Mouse (Mus musculus) fat pad, adult 2 months (tissue): ENCODE measurements around the gene Pafah1b3.

Experiments
- DNase-seq: peaks from one replicate; pipeline ENCODE4 v3.0.0-alpha.2; 2011; ENCODE audit warnings: low read depth, low spot score; ENCODE audit errors: extremely low read depth

Gene Pafah1b3

DNA sequence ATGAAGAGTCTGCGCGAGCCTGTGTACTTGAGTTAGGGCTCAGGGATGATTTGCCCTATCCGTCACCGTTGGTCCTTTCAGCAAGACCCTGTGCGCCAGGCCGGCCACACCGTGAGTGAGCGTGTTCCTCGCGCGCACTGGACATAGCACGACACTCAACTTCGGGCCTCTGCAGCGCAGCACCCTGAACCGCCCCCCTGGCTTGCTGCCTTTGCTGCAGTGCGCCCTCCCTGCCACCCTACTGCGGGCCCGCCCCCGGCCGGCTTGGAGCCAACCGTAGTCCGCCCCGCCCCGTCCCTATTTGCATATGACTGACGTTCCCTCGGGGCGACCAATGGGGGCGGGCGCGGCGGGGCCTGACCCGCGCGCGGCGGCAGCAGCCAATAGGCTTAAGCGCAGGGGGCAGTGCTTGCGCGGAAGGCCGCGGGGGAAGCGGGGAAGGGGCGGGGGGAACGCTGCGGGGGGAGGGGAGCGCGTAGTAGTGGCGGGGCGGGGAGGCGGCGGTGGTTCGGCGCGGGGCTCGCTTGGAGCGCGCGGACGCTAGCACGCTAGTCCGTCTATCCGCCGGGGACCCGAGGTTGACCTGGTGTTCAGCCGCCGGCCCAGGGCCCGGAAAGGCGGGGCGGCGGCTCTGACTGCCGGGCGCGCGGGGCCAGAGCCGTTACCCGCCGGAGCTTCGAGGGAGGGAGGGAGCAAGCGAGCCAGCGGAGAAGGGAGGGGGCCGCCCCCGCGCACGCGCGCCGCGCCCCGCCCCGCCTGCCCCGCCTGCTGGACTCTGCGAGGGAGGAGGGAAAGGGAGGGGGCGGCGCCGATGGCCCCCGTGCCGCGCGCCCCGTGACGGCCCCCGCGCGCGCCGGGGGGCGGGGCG lies 15.8 kb downstream of the Pafah1b3 start:
- DNase-seq, result no peak

DNA sequence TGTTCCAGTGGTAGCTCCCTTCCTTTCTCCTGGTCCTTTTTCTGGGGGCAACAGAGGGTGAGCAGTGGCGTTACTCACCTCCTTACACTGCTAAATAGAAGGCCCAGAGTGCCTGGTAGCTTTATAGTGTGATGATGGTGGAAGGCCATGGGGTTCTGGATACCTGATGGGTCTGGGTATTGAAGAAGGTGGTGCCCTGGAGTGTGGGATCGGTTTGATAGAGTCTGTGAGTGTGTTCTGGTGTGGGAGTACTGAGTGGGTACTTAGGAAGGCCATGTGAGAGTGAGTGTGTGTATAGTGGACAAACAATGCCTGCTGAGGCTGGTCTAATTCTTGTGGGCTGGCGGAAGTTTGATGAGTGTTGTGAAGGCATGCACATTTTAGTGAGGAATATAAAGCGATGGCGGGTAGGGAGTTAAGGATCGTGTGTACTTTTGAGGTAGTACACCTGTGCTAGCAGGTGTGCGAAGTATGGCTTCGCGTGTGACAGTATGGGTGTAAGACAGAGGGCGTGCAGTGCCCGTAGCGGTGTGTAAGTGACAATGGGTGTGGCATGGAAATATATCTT lies 16.5 kb downstream of the Pafah1b3 start:
- DNase-seq, result no peak

DNA sequence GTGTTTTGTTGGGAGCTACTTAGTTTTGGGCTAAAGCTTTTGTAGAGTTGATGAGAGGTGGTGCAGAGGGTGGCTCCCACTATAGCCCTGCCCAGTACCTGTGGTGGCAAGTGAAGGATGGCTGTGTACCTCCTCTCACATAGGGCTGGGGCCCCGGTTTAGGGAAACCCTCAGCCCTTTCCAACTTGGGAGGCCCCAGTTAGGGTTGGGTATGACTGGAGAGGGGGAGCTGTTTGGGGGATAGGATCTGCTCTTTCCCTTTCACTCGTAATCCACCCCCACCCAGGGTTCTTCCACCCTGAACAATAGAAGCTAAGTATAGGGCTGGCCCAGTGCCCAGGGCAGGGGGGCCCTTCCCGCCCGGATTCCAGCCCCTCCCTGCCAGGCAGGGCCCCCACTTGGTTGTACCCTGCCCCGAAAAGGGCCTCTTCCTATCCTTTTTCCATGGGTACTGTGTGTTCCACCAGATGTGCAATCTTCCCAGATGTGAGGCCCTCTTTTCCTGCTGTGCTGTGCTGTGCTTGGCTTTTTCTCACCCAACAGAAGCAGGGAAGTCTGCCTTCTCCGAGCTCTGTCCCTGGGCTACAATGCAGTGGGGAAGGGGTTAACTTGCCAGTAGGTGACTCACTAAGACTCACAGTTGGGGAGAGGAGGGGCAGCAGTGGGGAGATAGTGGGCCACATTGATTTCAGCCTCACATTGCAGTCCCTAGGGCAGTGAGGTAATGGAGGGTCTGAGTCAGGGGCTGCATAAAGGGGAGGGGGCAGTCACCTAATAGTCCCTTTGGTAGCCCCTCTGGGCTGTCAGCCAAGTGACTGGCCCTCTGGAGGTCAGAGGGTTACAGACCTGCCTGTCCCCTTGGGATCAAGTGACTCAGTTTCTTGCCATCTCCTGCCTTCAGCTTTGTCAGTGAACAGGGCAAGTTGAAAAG lies 17.7 kb downstream of the Pafah1b3 start:
- DNase-seq, result no peak

DNA sequence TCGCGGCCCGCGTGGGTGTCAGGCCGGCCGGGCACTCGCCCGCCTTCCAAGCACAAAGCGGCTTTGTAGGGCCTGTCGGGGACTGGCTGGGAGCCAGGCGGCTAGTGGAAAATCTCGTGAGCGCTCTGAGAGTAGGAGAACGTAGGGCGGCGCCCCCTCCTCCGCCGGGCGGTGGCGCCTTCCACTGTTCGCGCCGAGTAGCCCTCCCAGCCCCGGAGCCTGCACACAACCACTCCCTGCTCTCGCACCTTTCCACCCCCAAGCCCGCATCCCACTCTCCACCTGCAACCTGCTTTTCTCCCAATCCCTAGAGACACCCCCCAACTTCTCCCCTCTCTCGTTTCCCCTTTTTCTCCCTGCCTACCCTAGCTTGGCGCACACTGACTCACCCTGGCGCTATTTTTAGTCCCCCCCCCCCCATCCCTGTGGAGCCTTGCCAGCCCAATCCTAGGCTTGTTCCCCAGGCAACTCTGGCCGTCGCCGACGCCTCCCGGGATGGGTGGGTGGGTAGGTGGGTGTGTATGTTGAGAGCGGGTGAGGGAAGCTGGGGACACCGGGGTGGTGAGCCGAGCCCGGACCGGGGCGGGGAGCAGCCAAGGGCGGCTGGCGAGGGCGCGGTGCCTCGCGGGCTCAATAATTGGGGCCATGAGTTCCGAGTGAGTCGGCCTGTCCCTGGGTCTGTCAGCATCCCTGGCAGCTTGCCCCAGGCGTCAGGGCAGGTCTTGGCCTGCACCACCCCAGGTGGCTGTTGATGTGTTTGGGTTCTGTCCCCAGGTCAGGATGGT lies 18.5 kb downstream of the Pafah1b3 start:
- DNase-seq, result no peak

DNA sequence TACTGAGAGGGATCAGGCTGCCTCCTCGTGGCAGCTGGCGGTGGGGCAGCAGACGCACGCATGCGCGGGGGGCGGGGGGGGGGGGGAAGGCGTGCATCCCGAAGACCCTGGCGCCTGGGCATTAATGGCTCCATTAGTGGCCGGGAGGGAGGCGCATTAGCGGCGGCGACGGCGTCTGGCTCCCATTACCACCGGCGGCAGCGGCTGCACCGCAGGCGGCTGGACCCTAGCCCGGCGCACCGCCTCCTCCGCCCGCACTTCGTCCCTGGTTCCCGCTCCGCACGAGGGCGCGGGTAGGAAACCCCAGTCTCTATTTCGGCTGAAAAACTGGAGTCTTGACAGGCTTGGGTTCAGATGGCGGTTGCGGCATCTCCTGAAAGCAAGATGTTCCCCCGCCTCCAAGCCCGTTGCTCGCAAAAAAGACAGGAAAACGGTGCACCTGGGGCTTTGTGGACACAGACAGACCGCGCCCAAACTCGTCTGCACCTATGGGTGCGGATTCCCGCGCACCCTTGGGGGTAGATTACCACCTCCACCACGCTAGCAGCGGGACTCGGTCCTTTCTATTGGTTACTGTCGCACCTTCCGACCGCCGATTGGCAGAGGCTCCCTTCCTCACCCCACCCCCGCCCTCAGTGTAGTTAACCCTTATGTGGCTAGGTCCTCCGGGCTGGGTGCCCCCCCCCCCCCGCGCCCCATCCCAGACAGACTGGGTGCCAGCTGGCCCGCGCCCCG lies 19.3 kb downstream of the Pafah1b3 start:
- DNase-seq, result no peak

DNA sequence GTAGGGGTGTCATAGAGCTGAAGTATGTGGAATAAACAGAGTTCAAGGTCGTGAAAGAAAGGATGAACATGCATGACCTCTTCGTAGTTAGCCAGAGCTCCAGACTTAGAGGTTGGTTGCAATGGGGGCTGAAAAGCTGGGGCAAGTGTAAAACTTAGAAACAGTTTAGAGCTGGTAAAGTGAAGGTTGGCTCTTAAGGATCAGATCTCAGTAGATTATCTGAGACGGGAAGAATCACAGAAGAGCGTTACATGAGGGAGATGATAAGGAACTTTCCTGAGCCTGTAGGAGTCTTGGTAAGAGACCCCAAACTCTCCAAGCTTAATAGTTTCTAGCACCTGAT lies 19.8 kb downstream of the Pafah1b3 start:
- DNase-seq, result no peak

DNA sequence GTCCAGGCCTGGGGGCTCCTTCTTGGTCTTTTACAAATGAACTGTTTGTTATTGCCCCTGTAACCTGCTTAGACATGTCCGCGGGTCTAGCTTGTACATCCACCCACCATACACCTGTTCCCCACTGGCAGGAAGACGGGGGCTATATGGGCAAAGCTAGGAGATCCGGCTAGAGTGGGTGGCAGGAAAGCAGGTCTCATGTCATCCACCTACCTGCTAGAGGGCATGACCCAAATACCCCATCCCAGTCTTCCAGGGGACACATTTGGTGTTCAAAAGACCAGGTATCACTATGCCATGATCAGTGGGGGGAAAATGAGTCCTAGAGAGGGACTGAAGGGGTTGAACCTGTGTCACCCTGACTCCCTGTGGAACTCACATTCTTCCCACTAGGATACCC lies 20.4 kb downstream of the Pafah1b3 start:
- no peak for DNase-seq

DNA sequence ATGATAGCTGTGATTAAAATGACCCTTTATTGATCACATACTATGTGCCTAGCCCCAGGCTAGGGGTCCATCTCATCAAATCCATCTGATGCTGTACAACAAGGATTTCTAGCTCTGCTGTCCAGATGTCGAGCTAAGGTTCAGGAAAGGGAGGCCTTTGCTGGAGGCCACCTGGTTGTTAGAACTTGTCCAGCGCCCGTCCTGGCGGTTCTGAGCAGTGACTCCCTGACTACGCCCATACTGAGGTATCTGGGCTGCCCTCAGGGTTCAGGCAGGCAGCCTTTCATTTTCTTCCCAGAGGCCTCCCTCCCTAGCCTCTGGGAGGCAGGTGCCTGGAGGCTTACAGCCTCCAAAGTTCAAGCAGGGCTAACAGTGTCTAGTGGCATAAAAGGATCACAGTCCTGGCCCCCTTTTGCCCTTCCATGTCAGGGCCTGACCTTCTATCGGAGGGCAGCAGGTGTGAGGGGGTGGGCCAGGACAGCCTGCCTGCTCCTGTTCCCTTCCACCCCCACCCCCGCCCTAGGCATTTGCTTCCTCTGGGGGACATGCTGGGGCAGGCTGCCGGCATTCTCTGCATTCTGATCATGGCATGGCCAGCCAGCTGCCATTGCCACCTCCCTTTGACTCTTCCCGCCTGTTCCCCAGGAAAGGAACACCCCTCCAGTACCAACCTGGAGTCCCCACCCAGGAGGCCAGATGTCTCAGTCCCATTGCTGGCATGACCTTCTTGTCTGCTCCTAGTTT lies 22.1 kb downstream of the Pafah1b3 start:
- no peak for DNase-seq

DNA sequence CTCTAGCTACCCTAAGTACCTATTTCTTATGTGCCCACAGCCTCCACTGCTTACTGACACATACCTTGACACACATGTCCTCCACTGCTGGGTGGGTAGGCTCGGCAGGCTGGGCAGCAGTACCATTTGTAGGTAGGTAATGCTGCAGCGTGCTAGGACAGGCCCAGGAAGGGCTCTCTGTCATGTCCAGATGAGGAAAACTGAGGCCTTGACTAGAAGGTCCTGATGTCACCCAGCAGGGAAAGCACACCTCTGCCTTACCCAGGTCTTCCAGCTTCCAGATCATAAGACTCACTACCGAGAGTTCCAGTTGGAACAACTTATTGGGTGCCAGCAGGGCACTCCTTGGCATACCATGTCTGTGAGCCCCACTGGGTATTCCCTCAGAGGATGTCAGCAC lies 22.8 kb downstream of the Pafah1b3 start:
- no peak for DNase-seq

DNA sequence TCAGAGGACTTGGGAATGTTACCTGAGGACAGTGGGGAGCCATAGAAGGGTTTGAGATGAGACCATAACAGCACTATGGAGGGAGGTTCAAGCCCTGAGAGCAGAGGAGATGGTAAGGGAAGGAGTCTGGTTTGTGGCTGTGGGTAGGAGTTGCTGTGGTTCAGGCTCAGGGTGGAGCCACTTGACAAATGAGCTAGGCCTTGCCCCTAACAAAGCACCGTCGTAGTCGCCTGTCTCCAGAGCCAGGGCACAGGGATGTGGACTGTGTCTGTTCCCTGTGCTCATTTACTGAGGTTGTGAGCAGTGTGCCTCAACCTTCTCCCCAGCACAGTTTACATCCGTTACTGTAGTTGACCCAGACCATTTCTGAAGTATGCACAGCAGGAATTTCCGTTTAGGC lies 23.2 kb downstream of the Pafah1b3 start:
- DNase-seq, result no peak

DNA sequence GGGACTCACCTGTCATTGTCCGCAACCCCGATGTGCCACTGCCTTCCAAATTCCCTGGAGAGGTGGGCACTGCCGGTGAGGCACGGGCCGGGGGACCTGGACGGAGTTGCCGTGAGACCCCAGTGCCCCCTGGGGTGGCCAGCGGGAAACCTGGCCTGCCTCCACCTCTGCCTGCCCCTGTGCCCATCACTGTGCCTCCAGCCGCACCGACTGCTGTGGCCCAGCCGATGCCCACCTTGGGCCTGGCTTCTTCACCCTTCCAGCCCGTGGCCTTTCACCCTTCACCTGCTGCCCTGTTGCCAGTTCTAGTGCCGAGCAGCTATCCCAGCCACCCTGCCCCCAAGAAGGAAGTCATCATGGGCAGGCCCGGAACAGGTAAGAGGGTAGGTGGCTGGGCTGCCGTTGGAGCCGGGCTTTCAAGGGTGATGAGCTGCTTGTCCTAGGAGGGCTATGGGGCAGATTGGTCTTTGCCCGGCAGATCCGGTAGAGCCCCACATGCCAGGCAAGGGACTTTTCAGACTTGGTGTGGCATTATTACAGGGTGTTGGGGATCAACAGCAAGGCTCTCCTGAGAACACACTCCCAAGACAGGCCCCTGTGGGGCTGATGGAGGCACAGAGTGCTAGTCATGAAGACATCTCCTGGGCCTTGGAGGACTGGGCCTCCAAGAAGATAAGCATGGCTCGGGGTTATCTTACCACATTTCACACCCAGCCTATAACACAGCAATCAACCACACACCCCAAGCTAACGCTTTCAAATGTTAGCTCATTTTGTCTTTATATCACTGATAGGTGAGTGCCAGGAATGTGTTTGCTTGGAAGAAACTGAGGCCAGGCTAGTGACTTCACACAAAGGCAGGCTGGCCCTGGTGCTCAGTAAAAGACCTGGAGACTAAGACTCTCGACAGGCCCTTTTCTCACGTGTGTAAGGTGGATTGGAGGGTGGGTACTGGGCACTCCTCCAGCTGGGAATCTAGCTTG lies 24.2 kb downstream of the Pafah1b3 start:
- no peak for DNase-seq

DNA sequence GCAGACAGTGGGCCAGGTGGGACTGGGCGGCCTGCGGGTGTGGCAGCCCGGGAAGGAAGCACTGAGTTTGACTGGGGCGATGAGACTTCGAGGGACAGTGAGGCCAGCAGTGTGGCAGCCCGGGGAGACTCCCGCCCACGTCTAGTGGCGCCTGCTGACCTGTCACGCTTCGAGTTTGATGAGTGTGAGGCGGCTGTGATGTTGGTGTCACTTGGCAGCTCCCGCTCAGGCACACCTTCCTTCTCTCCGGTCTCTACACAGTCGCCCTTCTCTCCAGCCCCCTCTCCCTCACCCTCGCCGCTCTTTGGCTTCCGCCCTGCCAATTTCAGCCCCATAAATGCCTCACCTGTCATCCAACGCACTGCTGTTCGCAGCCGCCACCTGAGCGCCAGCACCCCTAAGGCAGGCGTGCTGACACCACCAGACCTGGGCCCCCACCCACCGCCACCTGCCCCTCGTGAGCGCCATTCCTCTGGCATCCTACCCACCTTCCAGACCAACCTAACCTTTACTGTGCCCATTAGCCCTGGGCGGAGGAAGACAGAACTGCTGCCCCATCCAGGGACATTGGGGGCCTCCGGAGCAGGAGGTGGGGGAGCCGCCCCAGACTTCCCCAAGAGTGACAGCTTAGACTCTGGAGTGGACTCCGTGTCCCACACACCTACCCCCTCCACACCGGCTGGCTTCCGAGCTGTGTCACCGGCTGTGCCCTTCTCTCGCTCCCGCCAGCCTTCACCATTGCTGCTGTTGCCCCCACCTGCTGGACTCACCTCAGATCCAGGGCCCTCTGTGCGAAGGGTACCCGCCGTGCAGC lies 25.1 kb downstream of the Pafah1b3 start:
- DNase-seq, result no peak

DNA sequence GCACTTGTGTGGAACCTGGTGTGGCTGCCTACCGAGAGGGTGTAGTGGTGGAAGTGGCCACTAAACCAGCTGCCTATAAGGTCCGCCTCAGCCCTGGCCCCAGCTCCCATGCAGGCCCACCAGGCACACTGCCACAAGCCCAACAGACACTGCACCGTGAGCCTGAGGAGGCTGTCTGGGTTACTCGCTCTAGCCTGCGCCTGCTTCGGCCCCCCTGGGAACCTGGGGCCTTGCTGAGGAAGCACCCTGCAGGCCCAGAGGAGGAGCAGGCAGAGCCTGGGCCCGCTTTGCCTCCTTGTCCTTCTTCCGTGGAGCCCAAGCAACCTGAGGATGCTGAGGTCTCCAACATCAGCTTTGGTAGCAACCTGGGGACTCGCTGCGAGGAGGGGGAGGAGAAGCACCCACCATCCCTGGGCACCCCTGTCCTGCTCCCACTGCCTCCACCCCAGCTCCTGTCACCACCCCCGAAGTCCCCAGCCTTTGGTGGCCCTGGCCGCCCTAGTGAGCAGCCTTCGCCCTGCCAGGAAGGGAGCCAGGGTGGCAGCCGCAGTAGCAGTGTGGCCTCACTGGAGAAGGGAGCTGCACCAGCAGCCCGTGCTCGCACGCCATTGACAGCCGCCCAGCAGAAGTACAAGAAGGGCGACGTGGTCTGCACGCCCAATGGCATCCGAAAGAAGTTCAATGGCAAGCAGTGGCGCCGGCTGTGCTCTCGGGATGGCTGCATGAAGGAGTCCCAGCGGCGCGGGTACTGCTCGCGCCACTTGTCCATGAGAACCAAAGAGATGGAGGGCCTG lies 25.9 kb downstream of the Pafah1b3 start:
- no peak for DNase-seq

DNA sequence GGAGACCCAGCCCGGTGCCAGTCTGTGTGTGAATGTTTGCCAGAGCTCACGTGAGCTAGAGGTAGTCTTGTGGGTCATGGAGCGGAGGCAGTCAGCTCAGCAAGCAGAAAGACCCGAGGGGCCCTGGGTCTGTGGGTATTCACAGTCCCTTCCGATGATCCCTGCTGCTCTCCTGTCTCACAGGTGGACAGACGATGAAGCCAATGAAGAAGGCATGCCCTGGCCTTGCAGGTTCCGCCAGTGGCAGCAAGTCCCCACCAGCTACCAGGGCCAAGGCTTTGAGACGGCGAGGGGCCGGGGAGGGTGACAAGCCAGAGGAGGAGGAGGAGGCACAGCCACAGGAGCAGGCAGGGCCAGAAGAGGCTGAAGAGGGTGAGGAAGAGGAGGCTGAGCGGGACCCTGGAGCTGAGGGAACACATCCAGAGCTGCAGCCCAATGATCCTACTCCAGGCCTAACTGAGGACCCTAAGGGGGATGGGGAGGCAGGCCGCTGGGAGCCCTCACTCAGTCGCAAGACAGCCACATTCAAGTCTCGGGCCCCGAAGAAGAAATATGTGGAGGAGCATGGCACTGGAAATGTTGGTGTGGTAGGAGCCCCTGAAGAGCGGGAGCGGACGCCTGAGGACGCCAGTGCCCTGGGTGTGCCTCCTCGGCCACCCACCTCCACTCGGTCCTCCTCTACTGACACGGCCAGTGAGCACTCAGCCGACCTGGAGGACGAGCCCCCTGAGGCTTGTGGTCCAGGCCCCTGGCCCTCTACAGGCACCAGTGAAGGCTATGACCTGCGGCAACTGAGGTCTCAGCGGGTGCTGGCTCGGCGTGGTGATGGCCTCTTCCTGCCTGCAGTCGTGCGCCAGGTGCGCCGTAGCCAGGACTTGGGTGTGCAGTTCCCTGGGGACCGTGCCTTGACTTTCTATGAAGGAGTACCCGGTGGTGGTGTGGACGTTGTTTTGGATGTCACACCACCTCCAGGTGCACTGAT lies 26.8 kb downstream of the Pafah1b3 start:
- no peak for DNase-seq

DNA sequence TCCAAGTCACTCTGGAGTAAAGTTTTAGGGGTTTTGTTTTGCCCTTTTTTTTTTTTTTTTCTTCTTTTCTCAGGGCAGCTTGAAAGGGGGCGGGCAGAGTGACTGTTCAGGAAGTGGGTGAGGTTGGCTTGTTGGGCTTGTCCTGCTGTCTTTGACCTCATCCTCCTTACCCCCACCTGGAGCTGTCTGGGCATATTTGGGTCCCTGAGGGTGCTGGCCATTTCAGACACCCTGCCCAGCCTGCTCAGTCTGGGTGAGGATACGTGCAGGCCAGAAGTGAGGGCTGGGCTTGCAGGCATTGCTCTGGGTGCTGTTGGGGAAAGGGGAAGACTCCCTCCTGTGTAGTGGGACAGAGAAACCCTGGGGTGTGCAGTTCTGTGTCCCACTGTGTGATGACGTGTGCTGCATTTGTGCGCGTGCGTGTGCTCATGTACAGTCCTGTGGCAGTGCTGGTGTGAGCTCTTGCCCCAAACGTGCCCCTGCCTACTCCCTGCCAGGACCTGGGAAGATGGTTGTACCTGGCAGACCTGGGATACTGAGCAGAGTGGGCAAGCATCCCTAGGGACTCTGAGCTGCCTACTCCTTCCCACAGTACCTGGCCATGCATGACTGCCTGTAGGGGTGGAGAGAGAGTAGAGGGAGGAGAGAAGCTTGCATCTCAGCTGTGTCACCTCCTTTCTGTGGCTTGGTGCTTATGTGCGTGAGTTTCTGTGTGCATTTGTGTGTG lies 28.1 kb downstream of the Pafah1b3 start:
- no peak for DNase-seq
